Mouse (Mus musculus) hindbrain, postnatal 0 days (tissue): ENCODE results near the gene Polr2a. TPM values are rescaled to one million over a fixed set of nuclear protein-coding genes. Genes with fewer than 3 reads are reported as not detected.

Source experiments
- ATAC-seq: fragments of 200-750 bp; cut with Nextera tagmentation; 2 replicates; pipeline ENCODE4 v1.8.0; 2017; ENCODE audit warnings: mild to moderate bottlenecking, moderate TSS enrichment, moderate library complexity
- DNase-seq: peaks from one replicate; pipeline ENCODE4 v3.0.0-alpha.2; 2015; ENCODE audit warnings: low spot score
- H3K27ac ChIP-seq: fragments of 300-500 bp; sonication (generic); 2 replicates; pipeline ENCODE4 v1.5.1; 2014; ENCODE audit warnings: mild to moderate bottlenecking
- H3K27me3 ChIP-seq: fragments of 300-500 bp; sonication (generic); 2 replicates; pipeline ENCODE4 v1.6.1; 2014; ENCODE audit warnings: low read length, mixed read lengths; ENCODE audit not compliant: insufficient read depth
- H3K36me3 ChIP-seq: fragments of 300-500 bp; sonication (generic); 2 replicates; pipeline ENCODE4 v1.6.1; 2014; ENCODE audit warnings: low read length, mixed read lengths; ENCODE audit not compliant: insufficient read depth
- H3K4me1 ChIP-seq: fragments of 300-500 bp; sonication (generic); 2 replicates; pipeline ENCODE4 v1.6.1; 2014; ENCODE audit warnings: antibody characterized with exemption, low read length, mixed read lengths; ENCODE audit not compliant: insufficient read depth
- H3K4me2 ChIP-seq: fragments of 300-500 bp; sonication (generic); 2 replicates; pipeline ENCODE4 v1.6.1; 2014; ENCODE audit warnings: low read depth, mild to moderate bottlenecking, low read length, moderate library complexity, mixed read lengths
- H3K4me3 ChIP-seq: fragments of 300-500 bp; sonication (generic); 2 replicates; pipeline ENCODE4 v1.5.1; 2014; ENCODE audit warnings: low read length
- H3K9ac ChIP-seq: fragments of 300-500 bp; sonication (generic); replicated peaks from 2 replicates; pipeline ENCODE4 v1.6.1; 2014; ENCODE audit warnings: mild to moderate bottlenecking, low read length, moderate library complexity, mixed read lengths
- H3K9me3 ChIP-seq: fragments of 300-500 bp; sonication (generic); 2 replicates; pipeline ENCODE4 v1.6.1; 2016; ENCODE audit warnings: low read length, mixed read lengths
- CTCF ChIP-seq: IDR thresholded peaks from 2 replicates; pipeline ENCODE4 v1.5.1; 2016; ENCODE audit warnings: antibody characterized with exemption, control low read depth, low read depth
- WGBS: fragments of 180-500 bp; shearing (Covaris S2); extraction: QIAGEN DNeasy Blood & Tissue Kit; methylation state at CpG from one replicate; pipeline ENCODE4 v1.1.7; 2014; 5-methylcytosine and 5-hydroxymethylcytosine counted together
- polyA plus RNA-seq: library from polyadenylated mRNA; unstranded; fragments of >200 nt; fragmentation: Nextera tagmentation; extraction: Ambion mirVana; gene quantifications from 2 replicates; pipeline ENCODE4 v1.2.1, GENCODE M21; 2015
- total RNA-seq: library from RNA; depleted of rRNA; stranded (reverse); fragments of >200 nt; gene quantifications from 2 replicates; pipeline ENCODE4 v1.2.3, GENCODE M21; 2014

Gene Polr2a
- total and polyA plus RNA-seq, 2 experiments from 2014 or later: 10.5 to 18.3 TPM

DNA sequence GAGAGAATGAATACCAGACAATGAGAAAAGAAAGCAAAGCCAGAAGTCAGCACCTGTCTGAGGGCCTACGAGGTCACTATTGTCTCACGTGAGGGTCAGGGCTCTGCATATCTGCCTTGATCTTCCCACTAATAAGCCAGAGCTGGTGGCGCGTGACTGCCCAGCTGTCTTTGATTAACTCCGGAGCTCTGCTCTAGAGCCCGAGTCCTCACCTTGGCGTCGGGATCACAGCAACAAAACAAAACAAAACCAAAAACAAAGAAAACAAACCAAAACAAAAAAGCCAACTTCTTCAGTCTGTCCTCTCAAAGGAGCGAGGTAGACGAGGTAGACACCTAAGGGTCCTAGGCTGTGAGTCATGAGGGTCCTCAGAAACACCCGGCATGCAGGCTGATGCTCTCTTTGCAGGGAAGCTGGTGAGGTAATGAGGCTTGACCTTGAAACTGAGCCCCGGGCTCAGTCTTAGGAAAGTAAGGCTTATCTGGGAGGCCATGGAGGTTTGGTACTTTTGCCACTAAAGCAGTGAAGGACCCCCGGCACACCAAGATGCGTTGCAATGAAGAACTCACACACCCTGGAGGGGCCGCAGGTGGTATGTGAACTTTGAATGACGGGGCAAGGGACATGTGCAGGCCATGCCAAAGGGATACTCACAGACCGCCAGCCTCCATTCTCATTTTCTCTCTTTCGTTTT is 43.7 kb downstream of the Polr2a start:
- ATAC-seq (no peak), DNase-seq (no peak)
- H3K4me2 ChIP-seq: no peak overlapping the region
- H3K9ac ChIP-seq: no peak overlapping the region
- no peak for TF ChIP-seq CTCF
- H3K27ac ChIP-seq: no peak overlapping the region
- no peaks in the 10 kb centered on the region for H3K36me3 ChIP-seq
- H3K27me3 ChIP-seq: no peaks in the 10 kb centered on the region
- WGBS: 69% methylated on average over 18 of the region's 18 CpGs
- no peaks in the 10 kb centered on the region for H3K4me1 ChIP-seq
- H3K9me3 ChIP-seq: no peaks in the 10 kb centered on the region
- H3K4me3 ChIP-seq: no peak overlapping the region

DNA sequence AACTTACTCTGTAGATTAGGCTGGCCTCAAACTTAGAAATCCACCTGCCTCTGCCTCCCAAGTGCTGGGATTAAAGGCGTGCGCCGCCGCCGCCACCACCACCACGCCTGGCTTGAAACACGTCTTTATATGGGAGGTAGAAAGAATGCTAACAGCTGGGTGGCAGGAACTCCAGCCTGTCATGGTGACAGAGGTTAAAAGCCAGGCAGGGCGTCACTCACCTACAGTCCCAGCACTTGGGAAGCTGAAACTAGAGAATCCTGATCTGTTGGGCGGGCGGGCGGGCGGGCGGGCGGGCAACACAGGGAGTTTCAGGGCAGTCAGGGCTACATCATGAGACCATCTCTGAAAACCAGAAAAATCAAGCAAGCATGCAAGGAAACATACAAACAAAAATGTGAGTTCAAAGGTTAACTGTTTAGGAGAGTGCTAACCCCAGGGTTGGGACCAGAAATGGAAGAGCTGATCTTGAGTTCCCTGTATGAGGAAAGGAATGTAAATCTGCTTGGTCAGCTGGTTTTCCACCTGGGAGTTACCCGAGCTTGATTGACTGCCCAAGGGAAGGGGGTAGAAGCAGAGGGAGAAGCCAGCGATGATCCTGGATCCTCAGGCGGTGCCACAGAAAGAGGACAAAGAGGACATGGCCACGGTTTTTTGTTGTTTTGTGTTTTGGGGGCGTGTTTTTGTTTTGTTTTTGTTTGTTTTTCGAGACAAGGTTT is 45.3 kb downstream of the Polr2a start:
- Histone ChIP-seq H3K36me3 (no peaks in the 10 kb centered on the region), H3K27me3 (no peaks in the 10 kb centered on the region), H3K4me2 (no peak overlapping the region), H3K9me3 (no peaks in the 10 kb centered on the region), H3K9ac (no peak overlapping the region), H3K27ac (no peak overlapping the region), H3K4me1 (no peaks in the 10 kb centered on the region), H3K4me3 (no peak overlapping the region)
- 81% methylated on average over 20 of the region's 20 CpGs for WGBS
- no peak for TF ChIP-seq CTCF
- DNase-seq (no peak), ATAC-seq (no peak)

DNA sequence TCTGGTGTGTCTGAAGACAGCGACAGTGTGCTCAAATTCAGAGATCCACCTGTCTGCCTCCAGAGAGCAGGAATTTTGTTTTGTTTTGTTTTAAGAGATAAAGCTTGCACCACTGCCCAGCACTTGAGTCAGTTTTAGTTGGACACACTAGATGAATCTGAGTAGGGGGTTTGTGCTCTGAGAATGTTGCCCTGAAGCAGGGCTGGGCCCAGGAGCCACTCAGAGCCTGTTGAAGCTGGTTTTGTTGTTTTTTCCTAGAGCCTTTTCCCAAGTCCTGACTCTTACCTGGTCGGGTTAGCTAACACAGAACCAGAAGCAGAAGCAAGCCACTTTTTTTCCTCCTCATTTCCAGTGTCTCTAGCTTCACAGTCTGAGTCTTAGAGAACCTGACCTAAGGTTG is 47.4 kb downstream of the Polr2a start:
- H3K27ac ChIP-seq: no peak overlapping the region
- WGBS: 81% methylated on average over 2 of the region's 2 CpGs
- H3K27me3 ChIP-seq: no peaks in the 10 kb centered on the region
- no peak overlapping the region for H3K4me3 ChIP-seq
- no peak for DNase-seq
- no peak overlapping the region for H3K9ac ChIP-seq
- no peak overlapping the region for H3K4me2 ChIP-seq
- no peaks in the 10 kb centered on the region for H3K36me3 ChIP-seq
- H3K9me3 ChIP-seq: no peaks in the 10 kb centered on the region
- TF ChIP-seq CTCF: no peak
- no peak for ATAC-seq
- H3K4me1 ChIP-seq: 0 out of 2 replicates have a peak, but pooled peaks cover 5% of the 10 kb centered on the region

GRCm38 (mm10) chr11:69710470-69710869 is 48.0 kb downstream of the Polr2a start:
- 70% methylated on average over 3 of the region's 3 CpGs for WGBS
- no peak for TF ChIP-seq CTCF

GRCm38 (mm10) chr11:69709554-69710446 is 48.6 kb downstream of the Polr2a start:
- 0 out of 2 replicates have a peak, but pooled peaks cover 5% of the 10 kb centered on the region for H3K4me1 ChIP-seq
- no peak for ATAC-seq
- H3K27ac ChIP-seq: peak overlapping the region; percentile 3; the same call in 1 of the 2 replicates
- no peak for DNase-seq
- no peaks in the 10 kb centered on the region for H3K9me3 ChIP-seq
- no peaks in the 10 kb centered on the region for H3K36me3 ChIP-seq
- H3K4me2 ChIP-seq: no peak overlapping the region
- TF ChIP-seq CTCF: no peak
- 46% methylated on average over 11 of the region's 11 CpGs for WGBS
- no peaks in the 10 kb centered on the region for H3K27me3 ChIP-seq
- no peak overlapping the region for H3K9ac ChIP-seq
- H3K4me3 ChIP-seq: no peak overlapping the region

More at GRCm38 (mm10) chr11:69710470-69710869, 48.0 kb downstream of the Polr2a start:
- Histone ChIP-seq H3K4me3 (no peak overlapping the region), H3K4me2 (no peak overlapping the region), H3K4me1 (0 out of 2 replicates have a peak, but pooled peaks cover 5% of the 10 kb centered on the region), H3K27ac (no peak overlapping the region), H3K36me3 (no peaks in the 10 kb centered on the region), H3K9me3 (no peaks in the 10 kb centered on the region), H3K27me3 (no peaks in the 10 kb centered on the region), H3K9ac (no peak overlapping the region)
- DNase-seq (no peak), ATAC-seq (no peak)

DNA sequence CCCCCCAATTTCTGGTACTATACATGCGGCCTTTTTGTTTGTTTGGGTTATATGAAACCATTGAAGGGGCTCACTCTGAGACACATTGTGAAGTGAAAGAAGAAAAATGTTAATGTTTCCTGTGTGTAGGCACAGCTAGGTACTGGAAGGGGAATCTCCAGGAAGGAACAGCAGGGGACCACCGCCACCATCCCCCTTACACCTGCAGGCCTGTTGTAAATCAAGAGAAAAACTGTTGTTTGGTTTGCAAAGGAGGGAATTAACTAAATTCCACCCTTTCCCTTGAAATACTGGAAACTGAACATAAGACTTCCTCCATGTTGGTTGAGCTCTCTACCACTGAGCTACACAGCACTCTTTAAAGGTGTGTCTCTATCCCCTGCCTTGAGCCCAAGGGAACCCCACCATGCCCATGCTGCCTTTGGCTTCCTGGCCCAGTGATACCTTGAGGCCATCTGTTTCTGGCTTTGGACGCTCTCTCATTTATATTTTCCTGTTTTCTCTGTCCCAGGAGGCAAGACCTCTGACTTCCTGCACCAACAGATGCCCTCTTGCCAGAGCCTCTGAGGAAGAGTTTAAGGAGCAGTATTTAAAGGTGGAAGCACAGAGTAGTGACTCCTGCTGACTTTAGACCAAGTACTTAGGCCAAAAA is 49.7 kb downstream of the Polr2a start:
- no peak overlapping the region for H3K4me2 ChIP-seq
- DNase-seq: no peak
- no peaks in the 10 kb centered on the region for H3K9me3 ChIP-seq
- H3K4me1 ChIP-seq: 0 out of 2 replicates have a peak, but pooled peaks cover 5% of the 10 kb centered on the region
- H3K27ac ChIP-seq: no peak overlapping the region
- no peak for TF ChIP-seq CTCF
- no peak for ATAC-seq
- WGBS: 78% methylated on average over 3 of the region's 3 CpGs
- no peak overlapping the region for H3K4me3 ChIP-seq
- no peak overlapping the region for H3K9ac ChIP-seq
- H3K27me3 ChIP-seq: no peaks in the 10 kb centered on the region
- H3K36me3 ChIP-seq: no peaks in the 10 kb centered on the region
